Comparison of ENCODE assay signal across 19 mouse cellular contexts in genomic region chr3:83537711-83538110, GRCm38 (mm10).
A peak's percentile ranks its signal among the peaks of the same experiment; 100 is the strongest.
DNase-seq lines count a peak whose midpoint lies in the region; ATAC-seq lines count a peak whose summit lies in the region.
"Had no signal": no experiment of that assay in that cellular context is flagged by ENCODE, and none has a peak within 500 bp of the region (broad histone marks: within the 10 kb centered on the region; RNA-seq: fewer than 3 reads in every experiment).

No protein-coding gene starts in this region.

- H3K9ac ChIP-seq in kidney, embryonic 14.5 days (ENCODE audit: low read depth, low read length): no peak overlapping the region
- no peak overlapping the region for H3K9ac ChIP-seq in lung, embryonic 15.5 days
- no peak overlapping the region for H3K9ac ChIP-seq in limb, embryonic 13.5 days
- no peak overlapping the region for H3K9ac ChIP-seq in intestine, embryonic 16.5 days (ENCODE audit: low read depth, low read length)
- H3K9ac ChIP-seq: embryonic facial prominence, embryonic 12.5 days; forebrain, embryonic 15.5 days; heart, embryonic 13.5 days; hindbrain, embryonic 12.5 days had no signal

- 0 out of 2 replicates have a peak overlapping the region, but pooled peaks have one; percentile 8 for H3K4me2 ChIP-seq in kidney, embryonic 14.5 days (replicated peaks; ENCODE audit: low read depth, low read length)
- peak overlapping the region; percentile 31; the same call in 1 of the 2 replicates for H3K4me2 ChIP-seq in lung, embryonic 15.5 days
- H3K4me2 ChIP-seq in limb, embryonic 13.5 days (replicated peaks): 0 out of 2 replicates have a peak overlapping the region, but pooled peaks have one; percentile 17
- no peak overlapping the region for H3K4me2 ChIP-seq in intestine, embryonic 16.5 days (ENCODE audit: low read depth, low read length)
- H3K4me2 ChIP-seq: embryonic facial prominence, embryonic 12.5 days; forebrain, embryonic 15.5 days; heart, embryonic 13.5 days; hindbrain, embryonic 12.5 days had no signal

- no peak overlapping the region for H3K4me3 ChIP-seq in kidney, embryonic 14.5 days (ENCODE audit: low read length)
- no peak overlapping the region for H3K4me3 ChIP-seq in lung, embryonic 15.5 days
- H3K4me3 ChIP-seq in limb, embryonic 13.5 days: no peak overlapping the region
- H3K4me3 ChIP-seq in intestine, embryonic 16.5 days (ENCODE audit: low read length): no peak overlapping the region
- H3K4me3 ChIP-seq: embryonic facial prominence, embryonic 12.5 days; forebrain, embryonic 15.5 days; heart, embryonic 13.5 days; hindbrain, embryonic 12.5 days had no signal

- no peaks in the 10 kb centered on the region for H3K4me1 ChIP-seq in kidney, embryonic 14.5 days (ENCODE audit: control insufficient read depth, insufficient read depth, low read length)
- peaks cover 9% of the 10 kb centered on the region; the same call in 1 of the 2 replicates for H3K4me1 ChIP-seq in lung, embryonic 15.5 days
- peaks cover 37% of the 10 kb centered on the region for H3K4me1 ChIP-seq in limb, embryonic 13.5 days
- H3K4me1 ChIP-seq in intestine, embryonic 16.5 days (ENCODE audit: control insufficient read depth, insufficient read depth, low read length): no peaks in the 10 kb centered on the region
- H3K4me1 ChIP-seq: heart, embryonic 13.5 days; hindbrain, embryonic 12.5 days had no signal

- no peak overlapping the region for H3K27ac ChIP-seq in kidney, embryonic 14.5 days (ENCODE audit: low read depth, low read length)
- no peak overlapping the region for H3K27ac ChIP-seq in lung, embryonic 15.5 days
- H3K27ac ChIP-seq in limb, embryonic 13.5 days: no peak overlapping the region
- H3K27ac ChIP-seq in intestine, embryonic 16.5 days (ENCODE audit: low read length): no peak overlapping the region
- H3K27ac ChIP-seq: embryonic facial prominence, embryonic 12.5 days; forebrain, embryonic 15.5 days; hindbrain, embryonic 12.5 days had no signal

- no peak for DNase-seq in kidney, adult 18-20 months
- no peak for DNase-seq in lung, postnatal 10 days
- DNase-seq: adrenal gland, adult 2 months; adrenal gland, postnatal 36 days; cerebellum, adult 11 months; cerebellum, adult 8-10 months; embryo, embryonic 11 days; gastrocnemius, postnatal 36 days; heart, postnatal 4 days had no signal

- H3K36me3 ChIP-seq in kidney, embryonic 14.5 days (ENCODE audit: control insufficient read depth, insufficient read depth, low read length): no peaks in the 10 kb centered on the region
- no peaks in the 10 kb centered on the region for H3K36me3 ChIP-seq in lung, embryonic 15.5 days
- no peaks in the 10 kb centered on the region for H3K36me3 ChIP-seq in limb, embryonic 13.5 days
- H3K36me3 ChIP-seq in intestine, embryonic 16.5 days (ENCODE audit: control insufficient read depth, insufficient read depth, low read length): no peaks in the 10 kb centered on the region
- H3K36me3 ChIP-seq: embryonic facial prominence, embryonic 12.5 days; forebrain, embryonic 15.5 days; heart, embryonic 13.5 days; hindbrain, embryonic 12.5 days had no signal

- H3K27me3 ChIP-seq in kidney, embryonic 14.5 days (ENCODE audit: control insufficient read depth, insufficient read depth, low read length): no peaks in the 10 kb centered on the region
- no peaks in the 10 kb centered on the region for H3K27me3 ChIP-seq in lung, embryonic 15.5 days
- H3K27me3 ChIP-seq in limb, embryonic 13.5 days: peaks cover 9% of the 10 kb centered on the region
- H3K27me3 ChIP-seq in intestine, embryonic 16.5 days (replicated peaks; ENCODE audit: control insufficient read depth, insufficient read depth, low read length): no peaks in the 10 kb centered on the region
- H3K27me3 ChIP-seq: CH12.LX; embryonic facial prominence, embryonic 12.5 days; forebrain, embryonic 15.5 days; heart, embryonic 13.5 days; hindbrain, embryonic 12.5 days had no signal

- no peaks in the 10 kb centered on the region for H3K9me3 ChIP-seq in kidney, embryonic 14.5 days (ENCODE audit: control insufficient read depth, low read length)
- no peaks in the 10 kb centered on the region for H3K9me3 ChIP-seq in lung, embryonic 15.5 days
- no peaks in the 10 kb centered on the region for H3K9me3 ChIP-seq in limb, embryonic 13.5 days
- H3K9me3 ChIP-seq in intestine, embryonic 16.5 days (ENCODE audit: control insufficient read depth, low read length): no peaks in the 10 kb centered on the region
- H3K9me3 ChIP-seq: embryonic facial prominence, embryonic 12.5 days; forebrain, embryonic 15.5 days; heart, embryonic 13.5 days; hindbrain, embryonic 12.5 days had no signal

- no peak for ATAC-seq in kidney, embryonic 14.5 days (ENCODE audit: low FRiP score, low TSS enrichment)
- ATAC-seq in lung, embryonic 15.5 days (ENCODE audit: borderline replicate concordance, extremely low read depth, low FRiP score, low TSS enrichment): no peak
- ATAC-seq in limb, embryonic 13.5 days (ENCODE audit: low FRiP score, low read depth): peak; percentile 30; the same call in 1 of the 2 replicates
- ATAC-seq in intestine, embryonic 16.5 days: no peak
- ATAC-seq: forebrain, embryonic 15.5 days; hindbrain, embryonic 16.5 days had no signal

- 58% methylated on average over 7 of the region's 7 CpGs for WGBS in kidney, embryonic 14.5 days
- WGBS in lung, embryonic 15.5 days: 42% methylated on average over 7 of the region's 7 CpGs
- WGBS in limb, embryonic 13.5 days: 28% methylated on average over 7 of the region's 7 CpGs
- WGBS in intestine, embryonic 16.5 days: 56% methylated on average over 7 of the region's 7 CpGs
